Mouse (Mus musculus): ENCODE data around the gene Clnk. TPM values are rescaled to one million over a fixed set of nuclear protein-coding genes. Genes with fewer than 3 reads are reported as not detected.

Gene Clnk
- polyA plus RNA-seq, 1 experiment from 2014 or later: 0.14 TPM

DNA sequence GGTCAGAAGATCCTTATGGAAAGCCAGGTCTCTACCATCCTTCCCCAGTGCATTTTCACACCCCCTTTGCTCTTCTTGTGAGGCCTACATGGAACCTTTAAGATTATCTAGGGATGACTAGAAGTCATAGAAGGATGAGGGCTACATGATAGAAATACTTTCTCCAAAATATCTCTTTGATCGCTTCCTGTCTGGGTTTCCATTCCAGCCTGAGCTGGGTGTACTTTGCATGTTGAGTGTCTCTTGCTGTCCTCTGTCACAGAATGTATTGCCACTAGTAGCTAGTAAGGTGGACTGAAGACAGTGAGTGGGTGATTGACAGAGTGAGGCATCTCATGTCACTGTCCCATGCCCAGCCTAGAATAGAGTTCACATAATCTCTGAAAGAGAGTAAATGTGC lies 36.6 kb downstream of the Clnk start:
- Histone ChIP-seq H3K36me3 (replicated peaks) (no peaks in the 10 kb centered on the region), H3K27ac (replicated peaks) (no peak overlapping the region), H3K27me3 (replicated peaks; ENCODE audit: low read depth, poor library complexity, severe bottlenecking) (no peaks in the 10 kb centered on the region), H3K4me1 (peaks cover 6% of the 10 kb centered on the region; the same call in 1 of the 2 replicates), H3K4me3 (no peak overlapping the region), H3K9me3 (no peaks in the 10 kb centered on the region)
- 89% methylated on average over 1 of the region's 1 CpGs for WGBS
- DNase-seq (ENCODE audit: low spot score): no peak

DNA sequence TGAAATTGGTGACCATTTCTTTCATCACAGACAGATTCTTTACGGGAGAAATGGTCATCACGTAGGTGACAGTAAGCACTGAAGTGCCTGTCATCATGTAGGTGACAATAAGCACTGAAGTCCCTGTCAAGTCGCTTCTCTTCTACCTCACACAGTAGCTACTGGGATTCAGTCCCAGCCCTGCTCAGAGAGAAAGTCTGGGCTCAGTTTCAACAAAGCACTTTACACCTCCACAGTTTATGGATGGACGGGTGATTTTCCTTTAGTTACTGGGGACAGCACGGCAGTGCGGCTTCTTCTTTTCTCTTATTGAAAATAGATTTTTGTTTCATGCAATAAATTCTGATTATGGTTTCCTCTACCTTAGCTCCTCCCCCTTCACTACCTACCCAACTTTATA lies 49.3 kb downstream of the Clnk start:
- WGBS: 92% methylated on average over 6 of the region's 6 CpGs
- Histone ChIP-seq H3K4me3 (no peak overlapping the region), H3K36me3 (replicated peaks) (no peaks in the 10 kb centered on the region), H3K27ac (replicated peaks) (no peak overlapping the region), H3K27me3 (replicated peaks; ENCODE audit: low read depth, poor library complexity, severe bottlenecking) (no peaks in the 10 kb centered on the region), H3K9me3 (no peaks in the 10 kb centered on the region), H3K4me1 (no peaks in the 10 kb centered on the region; the same call in 1 of the 2 replicates)
- no peak for DNase-seq (ENCODE audit: low spot score)

DNA sequence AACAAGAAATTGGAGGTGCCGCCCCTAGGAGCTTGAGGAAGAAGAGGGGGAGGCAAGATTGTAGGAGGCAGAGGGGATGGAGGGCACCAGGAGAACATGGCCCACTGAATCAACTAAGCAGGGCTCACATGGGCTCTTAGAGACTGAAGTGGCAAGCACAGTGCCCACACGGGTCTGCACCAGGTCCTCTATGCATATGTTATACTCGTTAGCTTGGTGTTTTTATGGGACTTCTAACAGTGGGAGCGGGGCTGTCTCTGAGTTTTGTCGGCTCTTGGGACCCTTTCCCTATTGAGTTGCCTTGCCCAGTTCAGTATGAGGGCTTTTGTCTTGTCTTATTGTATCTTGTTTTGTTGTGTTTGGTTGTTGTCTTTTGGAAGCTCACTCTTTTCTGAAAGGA lies 50.0 kb downstream of the Clnk start:
- Histone ChIP-seq H3K36me3 (replicated peaks) (no peaks in the 10 kb centered on the region), H3K4me1 (no peaks in the 10 kb centered on the region; the same call in 1 of the 2 replicates), H3K27ac (replicated peaks) (no peak overlapping the region), H3K4me3 (no peak overlapping the region), H3K27me3 (replicated peaks; ENCODE audit: low read depth, poor library complexity, severe bottlenecking) (no peaks in the 10 kb centered on the region), H3K9me3 (no peaks in the 10 kb centered on the region)
- no peak for DNase-seq (ENCODE audit: low spot score)
- whole genome bisulfite sequencing: 77% methylated on average over 5 of the region's 5 CpGs

DNA sequence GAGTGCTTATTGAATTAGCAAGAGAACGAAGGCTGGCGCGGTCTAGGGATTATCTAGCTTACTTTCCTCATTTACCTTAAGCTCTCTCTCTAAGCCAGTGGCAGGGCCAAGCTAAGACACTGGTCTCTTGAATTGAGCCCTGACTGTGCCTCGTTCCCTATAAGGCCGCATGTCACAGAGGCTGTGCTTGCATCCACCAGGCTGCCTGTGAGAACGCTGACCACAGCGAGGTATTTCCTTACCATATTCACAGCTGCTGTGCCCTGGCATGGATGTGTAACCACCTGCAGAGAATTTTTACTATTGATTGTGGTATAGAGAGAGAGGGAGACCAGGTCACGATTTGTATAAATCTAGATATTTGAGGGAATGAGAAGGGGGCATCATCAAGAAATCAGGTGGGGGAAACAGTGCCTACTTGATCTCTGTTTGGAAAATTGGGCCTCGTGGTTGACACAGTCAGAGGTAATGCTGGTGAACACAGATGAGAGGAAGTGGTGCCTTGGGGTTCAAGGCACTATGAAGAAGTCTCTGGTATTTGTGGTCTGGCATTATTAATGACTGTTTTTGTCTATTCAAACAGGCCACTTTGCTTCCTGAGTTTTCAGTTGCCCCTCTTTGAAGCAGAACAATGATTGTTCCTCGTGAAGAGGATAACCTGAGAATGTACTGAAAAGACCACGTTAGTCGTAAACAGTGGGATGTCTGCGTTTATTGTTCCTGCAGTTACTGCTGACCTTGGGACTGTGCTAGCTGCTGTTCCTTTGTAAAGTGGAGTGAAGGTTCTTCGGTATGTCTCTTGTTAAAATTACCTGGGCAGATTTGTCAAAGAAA lies 52.3 kb downstream of the Clnk start:
- 72% methylated on average over 14 of the region's 14 CpGs for WGBS
- H3K27ac ChIP-seq (replicated peaks): no peak overlapping the region
- no peak overlapping the region for H3K4me3 ChIP-seq
- no peaks in the 10 kb centered on the region for H3K9me3 ChIP-seq
- H3K36me3 ChIP-seq (replicated peaks): no peaks in the 10 kb centered on the region
- no peaks in the 10 kb centered on the region for H3K27me3 ChIP-seq (replicated peaks; ENCODE audit: low read depth, poor library complexity, severe bottlenecking)
- no peak for DNase-seq (ENCODE audit: low spot score)
- H3K4me1 ChIP-seq: no peaks in the 10 kb centered on the region; the same call in 1 of the 2 replicates

DNA sequence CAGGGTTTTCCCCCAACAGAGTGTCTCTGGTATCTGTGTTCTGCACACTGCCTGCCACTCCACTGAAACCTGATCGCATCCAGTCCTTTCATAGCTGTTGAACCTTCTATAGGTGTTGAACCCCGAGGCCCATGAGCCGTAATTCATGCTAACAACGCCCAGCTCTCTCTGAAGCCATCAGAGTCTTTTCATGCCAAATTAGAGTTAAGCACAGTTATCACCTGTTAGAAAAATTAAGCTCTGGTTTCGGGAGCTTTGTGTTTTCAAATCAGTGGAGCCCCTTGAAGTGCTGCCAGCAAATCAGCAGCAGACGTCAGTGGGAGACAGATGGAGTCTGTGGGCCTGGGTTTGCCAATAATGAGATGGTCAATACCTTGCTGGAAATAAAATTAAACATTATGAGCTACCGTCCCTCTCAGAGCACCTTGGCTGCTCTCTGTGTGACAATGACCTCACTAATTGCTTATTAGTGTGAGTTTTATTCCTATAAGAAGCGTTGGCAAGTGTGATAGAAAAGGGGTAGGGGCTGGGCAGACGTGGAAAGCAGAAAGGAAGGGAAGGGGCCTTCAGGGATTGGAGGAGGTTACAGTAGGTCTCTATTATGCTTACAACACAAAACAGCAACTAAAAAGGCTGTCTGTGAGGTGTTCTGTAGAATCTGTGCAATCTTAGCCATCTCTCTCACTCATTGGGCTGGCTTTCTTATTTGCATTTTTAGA lies 63.1 kb downstream of the Clnk start:
- WGBS: 55% methylated on average over 9 of the region's 9 CpGs
- Histone ChIP-seq H3K9me3 (no peaks in the 10 kb centered on the region), H3K27me3 (replicated peaks; ENCODE audit: low read depth, poor library complexity, severe bottlenecking) (no peaks in the 10 kb centered on the region), H3K4me3 (no peak overlapping the region), H3K4me1 (peaks cover 30% of the 10 kb centered on the region), H3K36me3 (replicated peaks) (no peaks in the 10 kb centered on the region), H3K27ac (replicated peaks) (no peak overlapping the region)
- DNase-seq (ENCODE audit: low spot score): peak; percentile 35

DNA sequence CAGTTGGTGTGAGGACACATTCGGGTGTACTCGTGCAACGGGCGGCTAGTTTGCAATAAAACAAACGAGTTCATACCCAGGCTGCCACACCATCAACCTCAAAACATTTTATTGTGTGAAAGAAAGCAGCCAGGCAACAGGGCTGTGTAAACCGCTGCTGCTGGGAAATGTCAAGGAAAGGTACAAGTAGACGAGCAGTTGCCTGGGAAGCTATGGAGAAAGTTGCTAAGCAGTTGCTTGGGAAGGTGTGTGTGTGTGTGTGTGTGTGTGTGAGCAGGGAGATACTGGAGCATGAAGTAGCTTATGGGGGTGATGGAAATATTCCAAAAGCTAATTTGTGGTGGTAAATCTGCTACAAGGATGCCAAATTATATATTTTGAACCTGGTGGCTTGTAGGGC lies 63.7 kb downstream of the Clnk start:
- 0 out of 2 replicates have a peak overlapping the region, but pooled peaks have one; percentile 6 for H3K27ac ChIP-seq (replicated peaks)
- no peaks in the 10 kb centered on the region for H3K36me3 ChIP-seq (replicated peaks)
- no peak for DNase-seq (ENCODE audit: low spot score)
- no peaks in the 10 kb centered on the region for H3K9me3 ChIP-seq
- no peaks in the 10 kb centered on the region for H3K27me3 ChIP-seq (replicated peaks; ENCODE audit: low read depth, poor library complexity, severe bottlenecking)
- peaks cover 30% of the 10 kb centered on the region for H3K4me1 ChIP-seq
- 74% methylated on average over 7 of the region's 7 CpGs for WGBS
- no peak overlapping the region for H3K4me3 ChIP-seq

DNA sequence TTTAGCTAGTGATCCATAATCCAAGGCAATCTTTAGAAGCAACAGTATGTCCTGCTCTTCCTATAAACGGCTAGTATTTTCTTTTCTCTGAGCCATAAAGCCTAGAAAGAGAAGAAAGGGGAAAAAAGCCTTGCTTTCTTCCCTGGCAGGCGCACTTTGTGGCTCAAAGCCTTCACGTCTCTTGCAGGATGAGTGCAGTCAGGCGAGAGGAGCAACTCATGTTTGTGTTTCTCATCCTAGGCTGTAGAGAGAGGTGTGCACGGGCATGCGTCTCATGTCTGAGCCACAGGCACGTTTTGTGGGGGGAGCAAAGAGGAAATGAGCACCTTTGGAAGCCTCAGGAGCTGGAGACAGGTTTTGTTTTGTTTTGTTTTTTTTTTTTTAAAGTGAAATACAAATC lies 64.2 kb downstream of the Clnk start:
- H3K4me1 ChIP-seq: peaks cover 30% of the 10 kb centered on the region
- H3K27ac ChIP-seq (replicated peaks): 0 out of 2 replicates have a peak overlapping the region, but pooled peaks have one; percentile 35

DNA sequence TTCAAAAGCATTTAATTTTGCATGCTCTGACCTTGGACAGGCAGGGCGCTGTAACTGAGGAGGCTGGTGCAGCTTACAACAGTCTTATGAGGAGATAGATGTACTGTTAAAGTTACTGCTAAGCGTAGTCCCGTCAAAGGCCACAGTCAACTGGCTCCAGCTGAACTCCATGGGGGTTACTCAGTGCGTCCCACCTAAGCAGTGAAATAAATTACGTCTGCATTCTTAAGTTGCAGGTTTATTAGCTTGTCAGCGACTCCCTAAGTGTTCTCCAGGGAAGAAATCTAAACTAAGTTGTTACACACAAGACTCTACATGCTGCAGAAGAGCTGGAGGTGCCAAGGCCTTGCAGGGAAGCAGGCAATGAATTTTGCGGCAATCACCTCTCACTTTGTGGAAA lies 77.7 kb downstream of the Clnk start:
- Histone ChIP-seq H3K4me1 (0 out of 2 replicates have a peak, but pooled peaks cover 8% of the 10 kb centered on the region), H3K36me3 (replicated peaks) (no peaks in the 10 kb centered on the region), H3K9me3 (no peaks in the 10 kb centered on the region), H3K4me3 (no peak overlapping the region), H3K27me3 (replicated peaks; ENCODE audit: low read depth, poor library complexity, severe bottlenecking) (no peaks in the 10 kb centered on the region), H3K27ac (replicated peaks) (no peak overlapping the region)
- no peak for DNase-seq (ENCODE audit: low spot score)
- WGBS: 86% methylated on average over 7 of the region's 7 CpGs

More for the DNA sequence above, 64.2 kb downstream of the Clnk start:
- no peak for DNase-seq (ENCODE audit: low spot score)
- Histone ChIP-seq H3K36me3 (replicated peaks) (no peaks in the 10 kb centered on the region), H3K27me3 (replicated peaks; ENCODE audit: low read depth, poor library complexity, severe bottlenecking) (no peaks in the 10 kb centered on the region), H3K9me3 (no peaks in the 10 kb centered on the region), H3K4me3 (no peak overlapping the region)
- 59% methylated on average over 7 of the region's 7 CpGs for WGBS

DNA sequence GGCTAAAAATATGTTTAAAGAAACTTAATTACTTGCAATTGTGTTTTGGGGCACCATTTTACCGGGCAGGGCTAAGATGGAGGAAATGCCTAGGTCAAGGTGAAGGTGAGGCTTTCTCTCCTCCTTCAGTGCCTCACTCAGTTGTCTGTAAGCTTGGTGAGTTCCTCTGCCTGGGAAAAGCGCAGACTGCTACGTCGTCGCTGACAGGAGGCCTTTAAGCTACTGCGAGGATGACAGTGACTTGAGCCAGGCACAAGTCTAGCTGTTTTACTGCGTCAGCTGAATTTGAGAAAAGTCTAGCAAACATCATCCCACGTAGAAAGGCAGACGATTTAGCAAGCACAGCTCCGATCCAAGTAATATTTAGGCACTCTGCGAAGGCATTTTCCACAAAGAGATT lies 81.5 kb downstream of the Clnk start:
- DNase-seq (ENCODE audit: low spot score): no peak
- no peaks in the 10 kb centered on the region for H3K36me3 ChIP-seq (replicated peaks)
- no peaks in the 10 kb centered on the region for H3K27me3 ChIP-seq (replicated peaks; ENCODE audit: low read depth, poor library complexity, severe bottlenecking)
- 0 out of 2 replicates have a peak, but pooled peaks cover 8% of the 10 kb centered on the region for H3K4me1 ChIP-seq
- H3K4me3 ChIP-seq: no peak overlapping the region
- WGBS: 66% methylated on average over 11 of the region's 11 CpGs
- no peak overlapping the region for H3K27ac ChIP-seq (replicated peaks)
- H3K9me3 ChIP-seq: no peaks in the 10 kb centered on the region

DNA sequence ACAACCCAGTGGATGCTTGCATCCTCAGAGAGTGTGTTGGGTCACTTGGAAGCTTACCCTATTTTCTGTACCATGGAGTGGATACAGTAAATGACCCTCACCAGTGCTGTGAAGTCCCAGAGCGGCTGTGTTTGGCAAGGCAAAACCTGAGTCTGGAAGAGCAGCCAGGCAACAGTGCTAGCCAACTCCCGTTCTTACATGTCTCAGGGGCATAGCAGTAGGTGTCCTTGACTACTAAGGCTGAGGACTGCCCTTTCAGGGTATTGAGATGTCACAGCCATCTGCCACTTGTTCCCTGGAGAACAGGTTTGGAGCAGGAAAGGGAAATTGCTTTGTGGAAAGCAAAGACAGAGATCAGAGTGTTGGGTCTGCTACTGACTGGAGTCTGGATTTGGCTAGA lies 85.5 kb downstream of the Clnk start:
- Histone ChIP-seq H3K36me3 (replicated peaks) (no peaks in the 10 kb centered on the region), H3K27ac (replicated peaks) (no peak overlapping the region), H3K4me1 (peaks cover 15% of the 10 kb centered on the region), H3K4me3 (no peak overlapping the region), H3K27me3 (replicated peaks; ENCODE audit: low read depth, poor library complexity, severe bottlenecking) (no peaks in the 10 kb centered on the region), H3K9me3 (no peaks in the 10 kb centered on the region)
- DNase-seq (ENCODE audit: low spot score): no peak
- WGBS: 83% methylated on average over 2 of the region's 2 CpGs

DNA sequence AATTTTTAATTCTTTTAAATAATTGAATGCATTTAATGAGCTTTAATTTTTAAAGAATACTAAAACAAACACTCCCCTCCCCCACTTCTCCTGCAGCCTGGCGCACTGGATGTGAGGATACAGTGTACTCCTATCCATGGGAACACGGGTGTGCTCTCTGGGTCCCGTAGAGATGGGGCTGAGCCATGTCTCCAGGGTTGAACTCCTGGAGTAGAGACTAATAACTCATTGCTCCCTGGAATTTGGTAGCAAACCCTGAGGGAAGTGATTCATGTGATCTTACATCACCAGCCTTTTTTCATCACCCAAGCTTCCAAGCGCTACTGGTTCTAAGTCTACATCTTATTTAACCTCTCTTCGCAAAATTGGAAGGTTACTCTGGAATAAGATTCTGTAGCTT lies 87.8 kb downstream of the Clnk start:
- H3K4me1 ChIP-seq: peaks cover 12% of the 10 kb centered on the region
- 89% methylated on average over 5 of the region's 5 CpGs for WGBS
- H3K27me3 ChIP-seq (replicated peaks; ENCODE audit: low read depth, poor library complexity, severe bottlenecking): no peaks in the 10 kb centered on the region
- H3K27ac ChIP-seq (replicated peaks): no peak overlapping the region
- no peak for DNase-seq (ENCODE audit: low spot score)
- no peak overlapping the region for H3K4me3 ChIP-seq
- no peaks in the 10 kb centered on the region for H3K9me3 ChIP-seq
- H3K36me3 ChIP-seq (replicated peaks): no peaks in the 10 kb centered on the region

DNA sequence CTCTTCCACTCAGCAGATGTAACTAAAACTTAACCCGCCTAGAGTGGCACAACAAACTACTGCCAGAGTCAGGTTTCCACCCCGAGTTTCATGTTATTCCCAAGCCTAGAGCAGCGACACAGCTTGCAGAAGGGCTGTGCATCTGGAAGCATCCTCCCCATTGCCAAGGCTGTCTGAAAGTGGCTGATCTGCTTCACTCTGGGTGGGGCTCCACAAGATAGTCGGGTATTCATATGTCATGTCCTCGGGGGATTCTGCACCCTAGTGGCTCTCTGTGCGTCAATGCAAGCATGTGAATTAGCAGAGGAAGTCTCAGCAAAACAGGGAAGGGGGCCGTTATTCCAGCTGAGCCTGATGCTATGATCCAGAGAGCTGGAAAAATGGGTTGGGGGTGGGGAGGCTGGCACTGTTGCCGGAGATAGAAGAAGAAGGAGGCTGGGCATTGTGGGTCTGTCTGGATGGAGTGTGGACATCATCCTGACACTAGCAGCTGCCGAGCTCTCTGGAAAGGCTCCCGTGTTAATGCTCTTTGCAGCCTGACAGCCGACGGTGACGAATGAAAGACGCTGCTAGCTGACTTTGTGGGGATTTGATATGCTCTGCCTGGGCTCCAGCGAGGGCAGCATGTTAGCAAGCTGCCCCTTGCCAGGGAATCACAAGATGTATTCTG lies 88.6 kb downstream of the Clnk start:
- Histone ChIP-seq H3K36me3 (replicated peaks) (no peaks in the 10 kb centered on the region), H3K4me1 (peaks cover 12% of the 10 kb centered on the region), H3K27ac (replicated peaks) (no peak overlapping the region), H3K4me3 (no peak overlapping the region), H3K27me3 (replicated peaks; ENCODE audit: low read depth, poor library complexity, severe bottlenecking) (no peaks in the 10 kb centered on the region), H3K9me3 (no peaks in the 10 kb centered on the region)
- DNase-seq (ENCODE audit: low spot score): no peak
- 41% methylated on average over 15 of the region's 15 CpGs for WGBS
